Mouse (Mus musculus) spleen, adult 12 weeks (tissue): ENCODE data around the gene Edil3.

ENCODE experiments used
- DNase-seq: peaks from one replicate; pipeline ENCODE4 v3.0.0; 2022; ENCODE audit warnings: low spot score

Edil3 gene

DNA sequence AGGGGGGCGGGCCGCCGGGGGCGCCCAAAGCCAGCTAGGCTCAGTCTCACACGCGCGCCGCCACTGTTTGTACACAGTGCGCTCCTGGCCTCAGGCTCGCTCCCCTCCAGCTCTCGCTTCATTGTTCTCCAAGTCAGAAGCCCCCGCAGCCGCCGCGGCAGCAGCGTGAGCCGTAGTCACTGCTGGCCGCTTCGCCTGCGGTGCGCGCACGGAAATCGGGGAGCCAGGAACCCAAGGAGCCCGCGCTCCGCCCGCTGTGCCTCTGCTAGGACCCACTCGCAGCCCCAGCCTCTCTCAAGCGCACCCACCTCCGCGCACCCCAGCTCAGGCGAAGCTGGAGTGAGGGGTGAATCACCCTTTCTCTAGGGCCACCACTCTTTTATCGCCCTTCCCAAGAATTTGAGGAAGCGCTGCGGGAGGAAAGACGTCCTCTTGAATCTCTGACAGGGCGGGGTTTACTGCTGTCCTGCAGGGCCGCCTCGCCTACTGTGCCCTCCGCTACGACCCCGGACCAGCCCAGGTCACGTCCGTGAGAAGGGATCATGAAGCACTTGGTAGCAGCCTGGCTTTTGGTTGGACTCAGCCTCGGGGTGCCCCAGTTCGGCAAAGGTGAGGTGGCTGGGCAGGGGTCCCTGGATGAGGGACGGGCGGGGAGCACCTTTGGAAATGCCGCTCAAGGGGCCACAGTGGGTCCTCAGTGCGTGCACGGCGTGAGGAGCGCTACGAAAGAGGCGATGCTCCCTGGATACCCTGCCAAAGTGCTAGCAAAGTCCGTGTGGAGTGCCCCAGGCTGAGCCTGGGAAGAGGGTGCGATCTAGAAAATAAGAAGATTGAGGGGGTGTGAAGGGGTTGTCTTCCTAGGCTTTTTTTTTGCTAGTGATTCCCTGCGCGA is at the start of gene Edil3:
Gene Edil3 (plus strand): TSS at position 33 of the 892 bp plus-strand sequence.
- DNase-seq, result no peak

DNA sequence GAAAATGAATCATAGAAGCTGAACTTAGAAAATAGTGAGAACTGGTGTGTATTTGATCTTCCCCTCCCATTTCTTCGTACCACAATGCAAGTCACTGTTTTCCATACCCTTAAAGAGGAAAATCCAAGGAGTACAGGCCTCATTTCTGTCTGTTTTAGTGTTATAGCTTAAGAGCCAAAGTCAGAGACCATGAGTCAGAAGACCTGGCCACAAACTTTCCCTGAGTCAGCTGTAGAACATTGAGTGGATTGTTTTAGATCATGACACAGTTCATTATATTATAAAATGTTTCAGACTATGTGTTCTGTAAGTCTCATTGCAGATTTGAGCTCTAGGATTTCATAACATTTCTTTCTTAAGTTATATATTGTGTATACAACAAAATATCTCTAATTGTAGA is 22.1 kb upstream of the Edil3 start:
- DNase-seq, result no peak

DNA sequence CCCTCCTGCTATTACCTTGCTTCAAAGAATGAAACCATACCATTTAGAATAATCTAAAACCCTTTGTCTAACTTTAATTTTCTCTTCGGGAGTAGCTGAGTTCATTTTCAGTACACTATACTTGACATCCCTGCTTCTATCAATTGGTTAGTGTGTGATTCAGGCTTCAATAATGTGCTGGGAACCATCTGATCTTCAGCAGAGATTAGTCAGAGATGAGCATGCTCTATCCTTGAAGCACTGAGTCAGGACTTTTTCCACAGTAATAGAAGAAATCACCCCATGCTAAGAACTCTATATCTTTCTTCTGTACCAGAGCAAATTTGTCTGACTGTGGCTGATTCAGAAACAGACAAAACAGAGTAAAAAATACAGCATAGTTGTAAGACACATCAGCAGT is 20.3 kb upstream of the Edil3 start:
- DNase-seq, result no peak

DNA sequence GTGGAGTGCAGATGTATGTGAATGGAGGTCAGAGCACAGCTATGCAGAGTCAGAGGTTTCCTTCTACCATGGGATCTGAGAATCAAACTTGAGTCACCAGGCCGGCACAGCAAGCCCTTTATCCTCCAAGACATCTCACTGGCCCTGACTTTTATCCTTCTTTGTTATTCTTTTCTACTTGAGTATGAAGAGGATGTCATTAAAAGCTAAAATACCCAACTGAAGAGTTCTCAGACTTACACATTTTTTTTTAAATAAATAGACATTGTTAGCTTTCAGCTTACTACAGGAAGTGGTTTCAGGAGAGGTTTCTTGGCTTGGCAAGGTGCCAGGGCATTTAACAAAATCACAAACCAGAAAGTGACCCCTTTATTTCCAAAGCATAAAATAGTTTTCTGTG is 15.4 kb upstream of the Edil3 start:
- no peak for DNase-seq

DNA sequence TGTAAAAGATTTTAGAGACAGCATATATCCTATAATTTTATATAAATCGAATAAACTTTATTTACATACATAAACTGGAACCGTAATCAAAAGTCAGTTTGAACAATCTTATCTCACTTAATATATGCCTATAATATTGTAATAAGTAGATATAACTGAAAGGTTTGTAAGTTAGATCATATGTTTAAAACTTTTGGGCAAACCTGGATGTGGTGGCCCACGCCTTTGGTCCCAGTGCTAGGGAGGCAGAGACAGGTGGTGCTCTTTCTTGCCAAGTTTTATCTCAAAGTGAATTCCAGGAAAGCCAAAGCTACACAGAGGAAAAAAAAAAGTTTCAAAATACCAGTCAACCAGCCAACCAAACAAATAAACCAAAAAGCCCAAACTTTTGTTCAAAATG is 15.0 kb upstream of the Edil3 start:
- no peak for DNase-seq

DNA sequence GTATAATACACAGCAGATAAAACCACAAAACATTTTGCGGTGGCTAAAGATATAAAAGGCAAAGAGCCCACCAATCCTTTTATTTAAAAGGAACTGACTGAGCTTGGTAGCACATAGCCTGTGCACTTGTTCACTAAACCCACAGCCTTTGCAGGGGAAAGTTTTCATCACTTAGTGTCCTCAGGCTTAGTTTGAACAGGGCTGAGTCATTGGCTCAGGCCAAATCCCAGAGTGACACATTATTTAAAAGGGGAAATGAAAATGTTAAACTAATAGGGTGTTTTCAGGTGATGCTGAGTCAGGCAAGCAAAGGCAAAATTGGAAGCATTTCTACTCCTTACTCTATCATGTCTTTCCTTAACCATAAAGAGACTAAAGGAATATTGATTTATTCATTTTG is 11.2 kb upstream of the Edil3 start:
- no peak for DNase-seq

DNA sequence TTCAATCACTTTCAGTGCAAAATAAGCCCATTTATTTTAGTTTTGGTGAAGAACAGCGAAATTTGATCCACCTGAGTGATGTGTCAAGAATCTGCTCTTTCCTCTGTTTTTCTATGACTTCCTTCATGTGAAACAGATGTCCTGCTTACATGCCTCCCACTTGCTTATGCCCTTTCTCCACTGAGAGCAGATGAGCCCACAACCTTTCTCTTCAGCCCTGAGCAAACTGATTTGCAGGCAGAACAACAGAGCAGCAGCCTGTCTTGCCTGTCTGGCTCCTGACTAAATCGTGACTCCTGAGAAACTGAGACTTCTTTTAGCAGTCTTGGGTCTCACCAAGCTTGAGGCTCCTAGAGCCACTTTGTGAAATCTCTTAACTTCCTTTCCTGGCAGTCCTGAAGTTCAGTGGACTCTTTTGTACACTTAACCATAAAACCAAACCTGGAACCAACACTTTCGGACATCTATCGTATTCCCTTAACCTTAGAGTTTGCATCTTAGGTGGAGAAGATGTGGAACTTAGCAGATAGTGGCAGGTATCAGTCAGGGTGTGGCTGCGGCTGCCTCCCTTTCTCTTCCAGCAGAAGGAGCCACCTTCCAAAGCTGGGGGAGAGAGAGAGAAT is 475 bp upstream of the Edil3 start:
- DNase-seq, result no peak

DNA sequence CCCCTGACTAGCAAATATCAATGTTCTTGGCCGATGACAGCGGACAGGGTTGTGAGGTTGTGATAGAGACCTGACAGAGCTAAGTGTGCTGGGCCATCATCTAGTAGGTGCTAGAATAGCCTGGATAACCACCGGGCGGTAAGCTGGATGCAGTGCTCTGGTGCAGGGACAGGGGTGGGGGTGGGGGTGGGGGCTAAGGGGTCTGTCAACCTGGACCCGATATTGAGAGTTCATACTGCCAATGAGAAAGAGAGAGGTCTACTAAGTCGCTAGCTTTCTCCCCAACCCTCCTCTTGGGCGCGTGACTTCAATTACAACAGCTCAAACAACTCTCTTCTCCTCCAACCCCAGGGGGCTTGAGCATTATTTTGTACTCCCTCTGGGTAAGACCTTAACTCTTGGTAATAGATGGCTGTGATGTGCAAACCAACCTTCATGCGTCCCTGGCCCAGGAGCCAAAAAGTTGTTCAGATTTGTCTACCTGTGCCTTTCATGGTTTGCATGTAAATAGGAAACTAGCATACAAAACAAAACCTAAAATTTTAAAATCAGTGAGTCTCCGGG is 1.1 kb downstream of the Edil3 start:
- no peak for DNase-seq

DNA sequence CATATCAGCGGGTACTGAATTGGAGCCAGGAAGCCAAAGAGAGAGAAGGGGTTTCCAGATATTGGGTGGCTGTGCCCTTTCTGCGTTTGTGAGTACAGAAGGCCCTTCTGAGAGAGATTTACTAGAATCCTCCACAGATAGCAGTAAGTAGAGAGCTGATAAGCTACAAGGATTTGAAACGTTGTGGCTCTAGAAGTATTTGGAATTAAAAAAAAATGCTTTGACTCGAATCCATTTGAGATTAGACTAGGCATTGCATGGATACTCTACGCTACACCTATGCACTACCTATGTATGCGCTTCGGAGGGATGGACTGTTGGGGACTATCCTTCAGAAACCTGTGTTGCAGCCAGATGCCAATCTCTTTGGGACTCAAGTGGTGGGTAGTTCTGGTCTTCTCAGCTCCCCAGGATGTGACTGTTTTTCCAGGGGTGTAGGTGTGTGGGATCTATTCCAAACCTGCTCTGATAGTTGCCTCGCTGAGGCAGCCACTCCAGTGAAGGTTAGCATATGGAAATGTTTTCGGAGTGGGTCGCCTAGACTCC is 1.8 kb downstream of the Edil3 start:
- DNase-seq, result no peak

DNA sequence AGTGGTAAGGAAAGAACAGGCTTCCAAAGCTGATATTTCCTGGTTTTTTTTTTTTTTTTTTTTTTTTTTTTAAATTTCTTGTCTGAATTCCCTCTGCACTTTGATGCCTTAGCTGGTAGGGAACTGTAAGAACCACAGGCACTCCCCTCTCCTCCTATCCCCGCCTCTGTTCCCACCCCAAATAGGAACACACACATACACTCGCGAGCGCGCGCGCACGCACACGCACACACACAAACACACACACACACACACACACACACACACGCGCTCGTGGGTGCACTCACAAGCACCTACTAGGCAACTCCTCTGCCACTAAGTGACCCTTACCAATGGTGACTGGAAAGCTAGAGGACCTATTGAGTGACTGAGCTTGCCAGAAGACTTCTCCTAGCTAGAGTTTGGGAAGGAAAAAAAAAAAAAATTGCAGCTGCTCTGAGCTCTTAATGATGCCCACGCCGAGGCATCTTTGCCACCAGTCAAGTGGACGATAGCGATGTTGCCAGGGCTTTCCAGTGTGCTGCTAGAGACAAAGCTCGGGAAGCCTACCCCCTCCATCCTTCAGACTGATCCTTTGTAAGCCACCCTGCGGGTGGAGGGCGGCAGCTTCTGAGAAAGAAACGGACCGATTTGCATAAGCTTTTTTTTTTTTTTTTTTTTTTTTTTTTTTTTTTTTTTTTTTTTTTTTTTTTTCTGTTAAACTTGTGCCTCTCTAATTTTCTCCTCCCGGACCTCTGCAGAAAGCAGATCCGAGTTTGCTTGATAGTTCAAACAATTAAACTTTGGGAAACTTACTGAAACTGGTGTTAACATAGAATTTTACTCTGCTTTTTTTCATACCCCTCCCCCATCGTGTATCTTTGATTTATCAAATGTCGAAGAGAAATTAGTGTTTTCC is 2.5 kb downstream of the Edil3 start:
- no peak for DNase-seq

DNA sequence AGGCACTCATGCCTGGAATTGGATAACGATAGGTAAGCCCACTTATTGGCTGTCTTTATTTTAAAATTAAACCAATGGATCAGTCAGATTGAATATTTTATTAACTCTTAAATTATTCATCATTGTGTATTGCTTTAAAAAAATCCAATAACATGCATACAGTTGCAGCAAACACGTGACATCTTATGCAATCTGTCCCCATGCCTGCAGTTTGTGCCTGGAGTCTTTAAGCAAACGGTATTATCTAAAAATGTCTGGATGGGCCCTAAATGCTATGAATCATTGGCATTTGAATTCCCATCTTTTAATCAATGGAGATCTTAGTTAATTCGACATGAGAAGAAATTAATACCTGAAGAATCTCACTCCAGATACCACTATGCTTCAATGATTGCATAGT is 3.2 kb downstream of the Edil3 start:
- no peak for DNase-seq

DNA sequence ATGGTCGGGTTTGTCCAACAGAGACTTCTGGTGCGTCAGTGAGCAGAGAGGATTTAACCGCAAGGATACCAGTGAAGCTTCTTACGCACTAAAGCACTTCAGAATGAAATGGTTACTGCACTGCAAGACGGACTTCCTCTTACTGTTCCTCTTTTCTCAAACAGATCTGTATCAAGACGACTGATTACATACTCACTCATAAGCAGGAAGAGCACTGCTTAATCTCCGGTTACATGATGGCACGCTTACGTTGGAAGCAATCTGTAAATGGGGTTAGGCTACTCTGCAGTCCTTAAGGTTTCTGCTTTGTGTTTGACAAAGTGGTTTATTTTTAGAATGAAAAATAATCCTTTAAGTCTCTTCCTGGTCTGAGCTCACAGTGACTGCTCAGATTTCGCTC is 7.1 kb downstream of the Edil3 start:
- no peak for DNase-seq

DNA sequence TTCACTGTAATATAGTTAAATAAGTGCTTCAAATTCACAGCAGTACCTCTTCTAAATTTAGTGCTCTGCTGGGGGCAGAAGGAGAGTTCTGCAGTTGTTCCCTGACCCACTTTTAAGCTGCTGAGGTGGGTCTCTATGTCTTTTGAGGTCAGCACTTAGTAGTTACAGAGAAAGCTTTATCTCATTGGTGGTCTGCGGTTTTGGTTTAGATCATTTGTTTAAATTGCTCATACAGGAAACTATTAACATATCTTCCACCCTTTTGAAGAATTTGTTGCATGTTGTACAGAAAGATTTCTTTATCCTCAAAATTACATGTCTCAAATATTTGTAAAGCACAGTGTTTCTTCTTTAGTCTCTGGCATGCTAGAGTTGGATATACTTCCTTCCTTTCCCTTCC is 12.5 kb downstream of the Edil3 start:
- no peak for DNase-seq

DNA sequence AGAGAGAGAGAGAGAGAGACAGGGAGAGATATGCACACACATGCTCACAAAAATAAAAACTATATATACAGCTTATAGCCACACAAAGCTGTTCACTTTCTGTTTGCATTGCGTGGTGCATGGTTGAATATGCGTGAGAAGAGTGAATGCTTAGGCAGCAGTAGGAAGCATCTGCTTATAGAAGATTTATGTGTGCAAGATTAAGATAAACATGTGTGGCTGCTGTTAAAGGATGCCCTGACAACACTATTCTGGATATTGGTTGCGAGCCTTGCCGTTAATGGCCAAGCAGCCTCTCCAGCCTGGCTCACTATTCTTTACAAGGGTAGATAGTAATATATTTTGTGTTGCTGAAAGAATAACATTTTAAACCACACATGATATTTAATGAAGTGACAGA is 28.5 kb downstream of the Edil3 start:
- no peak for DNase-seq

DNA sequence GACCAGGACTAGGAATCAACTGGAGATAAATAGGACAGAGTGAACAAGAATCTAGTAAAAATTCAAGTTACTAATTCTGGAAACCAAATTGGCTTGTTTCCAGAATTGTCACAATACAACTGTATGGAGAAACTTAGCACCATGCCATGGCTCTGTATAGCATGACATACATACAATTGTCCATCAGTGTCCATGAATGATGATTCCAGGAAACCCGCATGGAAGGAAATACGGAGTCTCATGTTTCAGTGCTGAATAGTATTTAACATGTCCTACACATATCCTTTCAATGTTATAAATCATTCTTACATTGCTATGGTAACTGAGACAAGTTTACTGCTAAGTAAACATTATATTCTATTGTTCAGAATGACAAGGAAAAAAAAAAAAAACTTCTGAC is 58.7 kb downstream of the Edil3 start:
- DNase-seq, result no peak

DNA sequence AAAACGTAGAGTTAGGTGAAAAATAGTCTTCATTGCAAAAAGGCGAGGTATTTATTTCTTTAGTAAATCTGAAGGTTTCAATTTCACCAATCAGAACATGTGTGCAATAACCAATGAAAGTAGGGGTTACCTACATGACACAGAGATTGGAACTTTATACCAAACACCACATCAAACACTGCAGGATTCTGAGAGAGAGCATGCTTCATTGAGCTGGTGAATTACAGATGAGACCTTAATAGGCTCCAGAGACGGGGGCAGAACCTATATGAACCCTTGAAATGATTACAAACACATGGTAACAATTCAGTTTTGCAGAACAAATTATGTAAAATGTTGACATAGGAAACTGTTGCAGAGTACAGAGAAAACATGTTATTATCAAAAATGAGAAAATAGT is 69.5 kb downstream of the Edil3 start:
- no peak for DNase-seq

DNA sequence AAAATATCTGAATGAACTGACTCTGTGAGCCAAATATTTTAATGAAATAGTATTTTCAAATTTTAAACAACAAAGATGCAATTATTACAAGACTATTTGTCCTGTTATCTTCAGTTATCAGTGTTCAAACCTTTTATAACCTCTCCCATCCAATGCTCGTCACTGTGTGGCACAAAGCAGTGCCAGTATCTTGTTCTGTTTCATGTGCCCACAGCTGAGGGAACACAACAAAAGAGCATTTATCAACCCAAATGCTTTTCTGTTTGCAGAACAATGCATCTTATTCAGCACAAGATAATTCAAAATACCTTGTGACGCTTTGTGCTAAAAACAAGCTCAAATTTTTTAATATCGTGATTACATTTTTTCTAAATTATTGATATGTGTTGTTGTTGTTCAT is 78.8 kb downstream of the Edil3 start:
- DNase-seq, result no peak

DNA sequence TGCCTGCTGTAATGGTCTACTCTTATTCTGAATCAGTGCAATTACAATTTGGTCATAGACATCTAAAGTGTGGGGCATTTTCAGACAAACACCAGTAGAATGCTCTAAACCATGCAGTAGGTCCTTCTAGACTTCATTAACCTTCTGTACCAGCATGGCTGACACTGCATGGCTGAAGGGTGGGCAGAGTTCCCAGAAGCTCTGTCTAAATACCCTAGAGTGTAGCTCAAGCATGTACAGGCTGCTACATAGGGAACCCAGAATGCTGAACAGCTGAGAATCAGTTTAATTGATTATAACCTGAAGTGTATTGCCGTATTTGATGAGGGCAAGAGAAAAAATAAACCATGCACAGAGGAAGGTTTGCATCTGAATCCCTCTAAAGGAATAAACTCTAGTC is 86.1 kb downstream of the Edil3 start:
- DNase-seq, result no peak

DNA sequence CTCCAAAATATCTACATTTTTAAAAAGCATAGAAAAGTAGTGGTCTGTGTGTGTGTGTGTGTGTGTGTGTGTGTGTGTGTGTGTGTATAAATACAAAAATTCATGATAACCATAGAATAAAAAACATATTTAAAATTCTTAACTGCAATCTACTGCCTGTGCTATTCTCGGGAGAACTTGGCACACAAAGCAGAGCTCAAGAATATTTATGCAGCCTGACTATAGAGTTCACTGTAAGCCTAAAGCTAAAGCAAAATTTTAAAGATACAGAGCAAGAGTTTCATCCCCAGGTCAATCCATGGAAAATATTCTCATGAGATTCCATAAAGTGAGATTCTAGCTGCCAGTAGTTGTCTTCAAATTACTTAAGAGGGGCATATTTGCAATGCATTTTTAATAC is 86.9 kb downstream of the Edil3 start:
- DNase-seq, result no peak

DNA sequence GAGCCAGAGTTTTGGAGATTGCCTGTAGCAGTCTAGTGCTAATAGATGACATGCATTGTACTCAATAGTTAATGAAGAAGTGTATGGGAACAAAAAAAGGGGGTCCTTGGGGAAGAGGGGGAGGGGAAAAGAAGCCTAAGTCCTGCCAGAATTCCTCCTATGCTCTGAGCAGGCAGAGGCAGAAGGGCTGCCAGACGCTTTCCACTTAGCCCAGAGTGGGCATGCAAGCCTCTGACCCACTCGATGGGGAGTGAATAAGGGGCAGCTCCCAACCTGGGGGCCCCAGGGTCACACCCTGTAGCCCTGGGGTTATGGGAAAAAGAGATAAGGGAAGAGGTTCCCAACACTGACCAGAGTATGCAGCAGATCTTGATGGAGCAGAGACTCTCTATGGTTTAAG is 95.2 kb downstream of the Edil3 start:
- no peak for DNase-seq

DNA sequence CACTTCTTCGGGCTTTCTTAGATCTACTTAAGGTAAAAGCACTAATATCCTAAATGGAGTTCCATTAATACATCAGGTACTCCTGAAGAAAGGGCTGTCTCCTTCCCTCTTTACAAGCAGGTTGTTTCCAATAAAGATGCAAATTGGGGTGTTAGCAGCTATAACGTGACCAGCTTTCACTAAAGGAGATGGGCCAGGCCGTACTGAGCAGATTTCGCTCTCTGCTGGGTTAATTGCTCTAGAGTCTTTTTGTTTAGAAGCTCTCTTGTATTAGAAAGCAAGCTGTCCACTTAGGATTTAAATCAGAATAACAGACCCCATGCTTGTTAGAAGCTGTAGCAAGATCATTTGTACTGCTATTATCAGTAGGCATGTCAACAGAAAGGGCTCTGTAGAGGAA is 108.4 kb downstream of the Edil3 start:
- DNase-seq, result no peak

DNA sequence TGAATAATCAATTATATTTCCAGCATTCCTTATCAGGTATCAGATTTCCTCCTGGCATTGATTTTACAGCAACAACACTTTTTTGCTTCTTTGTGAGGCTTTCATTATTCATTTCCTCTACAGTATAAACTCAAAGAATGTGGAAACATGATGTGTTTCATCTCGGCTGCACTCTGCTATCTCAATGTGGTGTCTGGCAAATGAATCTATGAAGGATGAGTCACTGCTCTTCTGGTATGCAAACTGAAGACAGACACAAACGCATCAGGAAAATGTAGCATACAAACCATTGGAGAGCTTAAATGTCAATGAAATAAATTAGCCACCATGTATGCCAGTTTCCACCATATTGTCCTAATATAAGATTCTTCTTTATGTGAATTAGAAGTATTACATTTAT is 117.3 kb downstream of the Edil3 start:
- DNase-seq, result no peak
